Mouse (Mus musculus) ovary, postnatal 14 days (tissue): ENCODE measurements around the gene Klf12.

Source experiments
- DNase-seq: peaks from one replicate; pipeline ENCODE4 v3.0.0; 2022; ENCODE audit warnings: low spot score

The Klf12 gene

GRCm38 (mm10) chr14:100140370-100140769, 144.1 kb downstream of the Klf12 start:
- no peak for DNase-seq

- DNase-seq = no peak
Observed at GRCm38 (mm10) chr14:100134304-100134703, 150.2 kb downstream of the Klf12 start.

- DNase-seq = no peak
Observed at GRCm38 (mm10) chr14:100132479-100132878, 152.0 kb downstream of the Klf12 start.

GRCm38 (mm10) chr14:100126126-100126525, 158.4 kb downstream of the Klf12 start:
- no peak for DNase-seq

GRCm38 (mm10) chr14:100121075-100121474, 163.4 kb downstream of the Klf12 start:
- no peak for DNase-seq

GRCm38 (mm10) chr14:100119866-100120265, 164.6 kb downstream of the Klf12 start:
- DNase-seq = no peak

GRCm38 (mm10) chr14:100113419-100113818, 171.1 kb downstream of the Klf12 start:
- no peak for DNase-seq

- DNase-seq = no peak
Observed at GRCm38 (mm10) chr14:100111735-100112134, 172.7 kb downstream of the Klf12 start.

- DNase-seq = no peak
Observed at GRCm38 (mm10) chr14:100109563-100109962, 174.9 kb downstream of the Klf12 start.

GRCm38 (mm10) chr14:100105570-100105969, 178.9 kb downstream of the Klf12 start:
- no peak for DNase-seq

- DNase-seq = no peak
Observed at GRCm38 (mm10) chr14:100104818-100105217, 179.7 kb downstream of the Klf12 start.

GRCm38 (mm10) chr14:100103818-100104217, 180.7 kb downstream of the Klf12 start:
- DNase-seq = no peak

GRCm38 (mm10) chr14:100097208-100098189, 187.0 kb downstream of the Klf12 start:
- DNase-seq = no peak

- DNase-seq = no peak
Observed at GRCm38 (mm10) chr14:100095730-100096129, 188.7 kb downstream of the Klf12 start.

- DNase-seq = no peak
Observed at GRCm38 (mm10) chr14:100090517-100090916, 194.0 kb downstream of the Klf12 start.

GRCm38 (mm10) chr14:100079620-100080019, 204.9 kb downstream of the Klf12 start:
- DNase-seq = no peak

GRCm38 (mm10) chr14:100072431-100073195, 211.9 kb downstream of the Klf12 start:
- DNase-seq = no peak

- DNase-seq = no peak
Observed at GRCm38 (mm10) chr14:100069543-100070090, 214.9 kb downstream of the Klf12 start.

GRCm38 (mm10) chr14:100068715-100069114, 215.8 kb downstream of the Klf12 start:
- no peak for DNase-seq

GRCm38 (mm10) chr14:100062516-100062915, 222.0 kb downstream of the Klf12 start:
- no peak for DNase-seq

- DNase-seq = no peak
Observed at GRCm38 (mm10) chr14:100054150-100054549, 230.3 kb downstream of the Klf12 start.

- DNase-seq = no peak
Observed at GRCm38 (mm10) chr14:100053456-100053855, 231.0 kb downstream of the Klf12 start.

- DNase-seq = no peak
Observed at GRCm38 (mm10) chr14:100052876-100053275, 231.6 kb downstream of the Klf12 start.
